Mouse (Mus musculus): ENCODE results near the gene Cuedc2. TPM values are rescaled to one million over a fixed set of nuclear protein-coding genes. Genes with fewer than 3 reads are reported as not detected.

Gene Cuedc2
- total and polyA plus RNA-seq, 2 experiments from 2014 or later = 91.7 to 129 TPM

GRCm38 (mm10) chr19:46307781-46308180 is 30.7 kb downstream of the Cuedc2 start:
- TF ChIP-seq EP300 (IDR thresholded peaks at IDR 0.05; ENCODE audit: low read depth) = no peak
- TF ChIP-seq CTCF (IDR thresholded peaks at IDR 0.05; ENCODE audit: low read depth) = no peak
- H3K4me2 ChIP-seq (ENCODE audit: low read depth, low read length) = no peak overlapping the region
- no peak for DNase-seq (ENCODE audit: low spot score)
- no peak for ATAC-seq (ENCODE audit: insufficient read depth, low read depth)
- 88% methylated on average over 16 of the region's 16 CpGs for WGBS
- no peaks in the 10 kb centered on the region for H3K9me3 ChIP-seq (replicated peaks; ENCODE audit: control insufficient read depth, low read length)
- peaks cover 6% of the 10 kb centered on the region; the same call in 1 of the 2 replicates for H3K4me1 ChIP-seq (ENCODE audit: control insufficient read depth, insufficient read depth)
- H3K27me3 ChIP-seq (ENCODE audit: control insufficient read depth, insufficient read depth, low read length) = 0 out of 2 replicates have a peak, but pooled peaks cover under 1% of the 10 kb centered on the region
- H3K36me3 ChIP-seq (replicated peaks; ENCODE audit: control insufficient read depth, insufficient read depth, low read length) = peaks cover 41% of the 10 kb centered on the region
- no peak overlapping the region for H3K27ac ChIP-seq (ENCODE audit: low read depth)
- H3K9ac ChIP-seq (replicated peaks; ENCODE audit: low read depth, low read length) = no peak overlapping the region
- H3K4me3 ChIP-seq (ENCODE audit: low read depth, low read length) = no peak overlapping the region

GRCm38 (mm10) chr19:46306751-46307289 is 31.7 kb downstream of the Cuedc2 start:
- H3K36me3 ChIP-seq (replicated peaks; ENCODE audit: control insufficient read depth, insufficient read depth, low read length) = peaks cover 38% of the 10 kb centered on the region
- no peak for ATAC-seq (ENCODE audit: insufficient read depth, low read depth)
- 85% methylated on average over 9 of the region's 9 CpGs for WGBS
- peaks cover 6% of the 10 kb centered on the region; the same call in 1 of the 2 replicates for H3K4me1 ChIP-seq (ENCODE audit: control insufficient read depth, insufficient read depth)
- no peak for TF ChIP-seq CTCF (IDR thresholded peaks at IDR 0.05; ENCODE audit: low read depth)
- no peak for TF ChIP-seq EP300 (IDR thresholded peaks at IDR 0.05; ENCODE audit: low read depth)
- H3K4me3 ChIP-seq (ENCODE audit: low read depth, low read length) = no peak overlapping the region
- no peak overlapping the region for H3K4me2 ChIP-seq (ENCODE audit: low read depth, low read length)
- H3K27me3 ChIP-seq (ENCODE audit: control insufficient read depth, insufficient read depth, low read length) = no peaks in the 10 kb centered on the region
- no peaks in the 10 kb centered on the region for H3K9me3 ChIP-seq (replicated peaks; ENCODE audit: control insufficient read depth, low read length)
- no peak for DNase-seq (ENCODE audit: low spot score)
- H3K27ac ChIP-seq (ENCODE audit: low read depth) = no peak overlapping the region
- no peak overlapping the region for H3K9ac ChIP-seq (replicated peaks; ENCODE audit: low read depth, low read length)

GRCm38 (mm10) chr19:46306268-46306610 is 32.3 kb downstream of the Cuedc2 start:
- Histone ChIP-seq H3K4me1 (ENCODE audit: control insufficient read depth, insufficient read depth) (peaks cover 6% of the 10 kb centered on the region; the same call in 1 of the 2 replicates), H3K4me3 (ENCODE audit: low read depth, low read length) (peak overlapping the region; percentile 76), H3K36me3 (replicated peaks; ENCODE audit: control insufficient read depth, insufficient read depth, low read length) (peaks cover 33% of the 10 kb centered on the region), H3K9ac (replicated peaks; ENCODE audit: low read depth, low read length) (peak overlapping the region; percentile 53; the same call in 1 of the 2 replicates), H3K27ac (ENCODE audit: low read depth) (0 out of 2 replicates have a peak overlapping the region, but pooled peaks have one; percentile 81), H3K9me3 (replicated peaks; ENCODE audit: control insufficient read depth, low read length) (no peaks in the 10 kb centered on the region), H3K4me2 (ENCODE audit: low read depth, low read length) (peak overlapping the region; percentile 94), H3K27me3 (ENCODE audit: control insufficient read depth, insufficient read depth, low read length) (no peaks in the 10 kb centered on the region)
- ATAC-seq (ENCODE audit: insufficient read depth, low read depth) = no peak
- 53% methylated on average over 5 of the region's 5 CpGs for WGBS
- TF ChIP-seq EP300 (IDR thresholded peaks at IDR 0.05; ENCODE audit: low read depth) (no peak), CTCF (IDR thresholded peaks at IDR 0.05; ENCODE audit: low read depth) (no peak)
- DNase-seq (ENCODE audit: low spot score) = no peak

GRCm38 (mm10) chr19:46305432-46306267 is 32.9 kb downstream of the Cuedc2 start:
- Histone ChIP-seq H3K27me3 (ENCODE audit: control insufficient read depth, insufficient read depth, low read length) (no peaks in the 10 kb centered on the region), H3K9me3 (replicated peaks; ENCODE audit: control insufficient read depth, low read length) (no peaks in the 10 kb centered on the region)

GRCm38 (mm10) chr19:46304908-46305333 is 33.6 kb downstream of the Cuedc2 start:
- Histone ChIP-seq H3K4me1 (ENCODE audit: control insufficient read depth, insufficient read depth) (peaks cover 6% of the 10 kb centered on the region; the same call in 1 of the 2 replicates), H3K27ac (ENCODE audit: low read depth) (peak overlapping the region; percentile 81)

More at GRCm38 (mm10) chr19:46305432-46306267, 32.9 kb downstream of the Cuedc2 start:
- Histone ChIP-seq H3K4me3 (ENCODE audit: low read depth, low read length) (peak overlapping the region; percentile 76), H3K36me3 (replicated peaks; ENCODE audit: control insufficient read depth, insufficient read depth, low read length) (peaks cover 27% of the 10 kb centered on the region), H3K9ac (replicated peaks; ENCODE audit: low read depth, low read length) (peak overlapping the region; percentile 53), H3K27ac (ENCODE audit: low read depth) (peak overlapping the region; percentile 81), H3K4me1 (ENCODE audit: control insufficient read depth, insufficient read depth) (peaks cover 6% of the 10 kb centered on the region; the same call in 1 of the 2 replicates), H3K4me2 (ENCODE audit: low read depth, low read length) (peak overlapping the region; percentile 94)
- ATAC-seq (ENCODE audit: insufficient read depth, low read depth) (peak; percentile 68), DNase-seq (ENCODE audit: low spot score) (peak; percentile 81)
- TF ChIP-seq EP300 (IDR thresholded peaks at IDR 0.05; ENCODE audit: low read depth) (no peak), CTCF (IDR thresholded peaks at IDR 0.05; ENCODE audit: low read depth) (no peak)
- WGBS = 1% methylated on average over 41 of the region's 43 CpGs

More at GRCm38 (mm10) chr19:46304908-46305333, 33.6 kb downstream of the Cuedc2 start:
- TF ChIP-seq CTCF (IDR thresholded peaks at IDR 0.05; ENCODE audit: low read depth) (no peak), EP300 (IDR thresholded peaks at IDR 0.05; ENCODE audit: low read depth) (no peak)
- Histone ChIP-seq H3K4me3 (ENCODE audit: low read depth, low read length) (peak overlapping the region; percentile 76), H3K9me3 (replicated peaks; ENCODE audit: control insufficient read depth, low read length) (no peaks in the 10 kb centered on the region), H3K36me3 (replicated peaks; ENCODE audit: control insufficient read depth, insufficient read depth, low read length) (peaks cover 20% of the 10 kb centered on the region), H3K27me3 (ENCODE audit: control insufficient read depth, insufficient read depth, low read length) (no peaks in the 10 kb centered on the region), H3K9ac (replicated peaks; ENCODE audit: low read depth, low read length) (peak overlapping the region; percentile 53), H3K4me2 (ENCODE audit: low read depth, low read length) (peak overlapping the region; percentile 94)
- WGBS = under 1% methylated on average over 34 of the region's 34 CpGs
- DNase-seq (ENCODE audit: low spot score) (no peak), ATAC-seq (ENCODE audit: insufficient read depth, low read depth) (peak; percentile 34)

All from heart, postnatal 0 days (tissue).